Mouse (Mus musculus) heart, embryonic 10.5 days (tissue): ENCODE measurements around the gene Cpb2. TPM values are rescaled to one million over a fixed set of nuclear protein-coding genes. Genes with fewer than 3 reads are reported as not detected.

Experiments used
- microRNA-seq: library from miRNA; unstranded; fragments of <30 nt; microRNA quantifications from one replicate; pipeline ENCODE4, GENCODE M21; 2017
- polyA plus RNA-seq: library from polyadenylated mRNA; unstranded; fragments of >200 nt; fragmentation: Nextera tagmentation; extraction: Ambion mirVana; gene quantifications from 2 replicates; pipeline ENCODE4 v1.2.1, GENCODE M21; 2016

Gene Cpb2
- polyA plus RNA-seq, 1 experiment from 2014 or later = 5.8 TPM

Small RNA genes within 50 kb of the gene (microRNA-seq; reads per million reads assigned to microRNA genes)
- gene Gm44482 = not detected

Other genes starting within 250 kb of the Cpb2 start
- 0.40 and 0.81 TPM in 2 replicates for gene Rubcnl, start 226.3 kb upstream of the Cpb2 start, polyA plus RNA-seq
- 0.13 TPM in 1 of 2 replicates, not detected in the other for gene Lrrc63, start 111.4 kb upstream of the Cpb2 start, polyA plus RNA-seq
- gene Lcp1, start 111.2 kb upstream of the Cpb2 start, polyA plus RNA-seq = 25.5 and 30.8 TPM in 2 replicates
- gene Zc3h13, start 42.1 kb downstream of the Cpb2 start, polyA plus RNA-seq = 25.3 and 26.2 TPM in 2 replicates
- gene Siah3, start 213.7 kb downstream of the Cpb2 start, polyA plus RNA-seq = 0.05 TPM in 1 of 2 replicates, not detected in the other